Mouse (Mus musculus): Measurements from ENCODE around the gene Cabcoco1.

The Cabcoco1 gene

DNA sequence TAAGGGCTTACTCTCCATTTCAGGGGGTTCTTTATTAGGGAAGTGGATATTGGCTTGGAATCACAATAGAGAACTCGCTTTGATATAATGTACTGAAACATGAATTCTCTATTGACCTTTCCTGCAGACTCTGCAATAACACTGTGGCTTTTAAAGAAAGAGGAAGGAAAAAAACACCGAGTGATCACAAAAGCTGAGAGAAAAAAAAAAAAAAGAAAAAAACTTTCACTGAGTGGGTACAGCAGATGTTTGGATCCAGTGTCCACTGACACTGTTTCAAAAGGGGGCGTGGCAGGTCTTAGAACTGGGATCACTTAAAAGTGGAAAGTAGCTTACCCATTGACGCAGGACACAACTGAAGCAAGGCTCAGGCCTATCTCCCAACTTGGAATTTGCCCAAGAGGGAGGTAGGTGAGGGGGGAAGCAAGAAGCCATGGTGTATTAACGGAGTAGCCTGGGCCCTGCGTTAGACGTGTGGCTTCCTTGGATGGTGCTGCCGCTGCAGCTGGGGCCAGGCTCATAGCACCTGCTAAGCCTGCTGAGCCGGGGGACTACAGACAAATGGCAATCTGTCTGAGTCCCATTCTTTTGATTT lies 107.6 kb downstream of the Cabcoco1 start:
- DNase-seq: no peak

- no peak for DNase-seq
These were observed 110.3 kb downstream of the Cabcoco1 start for GRCm38 (mm10) chr10:68431346-68431745.

GRCm38 (mm10) chr10:68430929-68431328 lies 110.8 kb downstream of the Cabcoco1 start:
- no peak for DNase-seq

DNA sequence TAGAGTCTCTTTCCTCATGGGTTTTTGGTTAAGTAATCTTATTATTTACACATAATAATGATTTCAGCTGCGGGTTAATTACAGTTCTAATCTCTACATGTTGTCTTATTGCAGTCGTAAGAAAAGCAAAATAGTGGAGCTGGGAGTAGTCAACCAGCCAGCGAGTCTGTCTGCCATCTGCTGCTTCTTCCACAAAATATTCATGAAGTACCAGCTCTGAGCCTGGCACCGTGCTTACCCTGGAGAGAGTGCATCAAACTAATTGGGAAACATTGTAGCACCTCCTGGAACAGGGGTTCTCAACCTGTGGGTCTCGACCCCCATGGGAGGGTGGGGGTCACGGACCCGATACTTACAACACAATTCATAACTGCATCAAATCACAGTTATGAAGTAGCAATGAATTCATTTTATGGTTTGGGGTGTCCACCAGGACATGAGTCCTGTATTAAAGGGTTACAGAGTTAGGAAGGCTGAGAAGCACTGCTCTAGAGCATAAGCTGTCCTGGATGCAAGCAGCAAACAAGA lies 121.2 kb downstream of the Cabcoco1 start:
- no peak for DNase-seq

GRCm38 (mm10) chr10:68419893-68420292 lies 121.8 kb downstream of the Cabcoco1 start:
- DNase-seq: no peak

GRCm38 (mm10) chr10:68417074-68417790 lies 124.5 kb downstream of the Cabcoco1 start:
- DNase-seq: no peak

- DNase-seq: no peak
These were observed 135.8 kb downstream of the Cabcoco1 start for GRCm38 (mm10) chr10:68405936-68406335.

DNA sequence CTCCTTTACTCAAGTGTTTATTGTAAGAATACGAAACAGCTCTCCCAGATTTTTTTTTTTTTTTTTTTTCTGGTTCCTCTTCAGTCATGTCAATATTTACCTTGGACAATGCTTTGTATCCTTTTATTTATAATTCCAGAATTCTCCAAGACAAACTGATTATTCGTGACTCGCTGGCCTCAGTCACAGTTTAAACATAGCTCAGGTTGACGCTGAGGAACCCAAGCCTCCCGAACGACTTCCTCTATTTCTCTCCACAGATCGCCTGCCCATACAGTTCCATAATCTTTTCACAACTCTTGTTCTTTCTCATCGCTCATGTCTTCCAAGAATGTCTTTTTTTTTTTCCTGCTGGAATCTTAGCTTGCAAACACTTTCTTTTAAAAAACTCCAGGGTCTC lies 144.9 kb downstream of the Cabcoco1 start:
- DNase-seq: no peak

GRCm38 (mm10) chr10:68396083-68396482 lies 145.6 kb downstream of the Cabcoco1 start:
- no peak for DNase-seq

- no peak for DNase-seq
These were observed 150.1 kb downstream of the Cabcoco1 start for GRCm38 (mm10) chr10:68391640-68392039.

GRCm38 (mm10) chr10:68388802-68389201 lies 152.9 kb downstream of the Cabcoco1 start:
- DNase-seq: no peak

DNA sequence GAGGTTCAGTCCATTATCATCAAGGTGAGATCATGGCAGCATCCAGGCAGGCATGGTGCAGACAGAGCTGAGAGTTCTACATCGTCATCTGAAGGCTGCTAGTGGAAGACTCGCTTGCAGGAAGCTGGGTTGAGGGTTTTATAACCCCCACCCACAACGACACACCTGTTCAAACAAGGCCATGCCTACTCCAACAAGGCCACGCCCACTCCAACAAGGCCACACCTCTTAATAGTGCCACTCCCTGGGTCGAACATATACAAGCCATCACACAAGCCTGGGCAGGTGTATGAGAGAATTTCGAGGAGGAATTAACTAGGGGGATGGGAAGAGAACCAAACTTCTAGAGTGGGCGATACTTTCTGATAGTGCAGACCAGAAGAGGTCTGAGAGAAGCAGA lies 153.6 kb downstream of the Cabcoco1 start:
- DNase-seq: no peak
